Mouse (Mus musculus) liver, postnatal 0 days (tissue): ENCODE measurements around the gene 3110082J24Rik.

Source experiments
- CTCF ChIP-seq: sonication (generic); IDR thresholded peaks from 2 replicates; pipeline ENCODE4 v1.5.1; 2016; ENCODE audit warnings: antibody characterized with exemption, low read depth
- EP300 ChIP-seq: IDR thresholded peaks from 2 replicates; pipeline ENCODE4 v1.6.1; 2016; ENCODE audit warnings: antibody characterized with exemption, low read depth, mild to moderate bottlenecking

- TF ChIP-seq EP300 (no peak), CTCF (no peak)
Observed at GRCm38 (mm10) chr5:30106756-30107155, 870 bp upstream of the 3110082J24Rik start.
